Mouse (Mus musculus): ENCODE measurements at regions not wholly inside any gene's neighbourhood (a gene's known extent, or its start where the extent isn't known, plus 50 kb on each side); places are given as distances from the start of the nearest gene placed in this dataset.

DNA sequence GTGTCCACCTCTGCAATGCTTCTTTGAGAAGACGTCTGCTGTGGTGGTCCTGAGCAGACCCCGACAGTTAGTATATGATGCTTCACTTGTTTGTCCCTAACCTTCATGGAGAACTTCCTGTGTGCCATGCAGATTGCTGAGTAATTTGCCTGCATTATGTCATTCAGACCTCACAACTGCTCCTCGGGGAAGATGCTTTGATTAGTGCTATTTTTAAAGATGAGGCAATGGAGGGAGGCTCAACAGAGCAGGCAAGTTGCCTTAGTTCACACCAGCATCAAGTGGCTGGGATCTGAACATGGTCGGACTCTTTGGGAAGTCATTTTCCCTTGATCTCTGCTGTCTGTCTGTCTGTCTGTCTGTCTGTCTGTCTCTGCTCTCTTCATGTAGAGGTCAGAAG, 95.5 kb upstream of the Lrig1 start:
- no peaks in the 10 kb centered on the region for H3K27me3 ChIP-seq (ENCODE audit: control insufficient read depth, insufficient read depth, insufficient read length)
- no peaks in the 10 kb centered on the region for H3K36me3 ChIP-seq (ENCODE audit: control insufficient read depth, insufficient read depth)
- H3K79me3 ChIP-seq (ENCODE audit: low read depth): no peaks in the 10 kb centered on the region
- TF ChIP-seq FOSL1 (IDR thresholded peaks at IDR 0.05; ENCODE audit: insufficient read depth, low read length, poor library complexity, severe bottlenecking) (no peak), CTCF (IDR thresholded peaks at IDR 0.05; ENCODE audit: control insufficient read depth, insufficient read depth, insufficient read length) (no peak), USF1 (IDR thresholded peaks at IDR 0.05; ENCODE audit: low read depth) (no peak), MAX (IDR thresholded peaks at IDR 0.05) (no peak), MYOG (IDR thresholded peaks at IDR 0.05; ENCODE audit: control insufficient read depth, extremely low read depth, insufficient read length) (no peak), CEBPB (IDR thresholded peaks at IDR 0.05; ENCODE audit: low read depth) (no peak), MYOD1 (IDR thresholded peaks at IDR 0.05; ENCODE audit: control insufficient read depth, insufficient read length, low read depth) (no peak)
- H3K4me3 ChIP-seq (ENCODE audit: insufficient read depth, poor library complexity, severe bottlenecking): no peak overlapping the region
- no peak overlapping the region for H3ac ChIP-seq (ENCODE audit: control insufficient read depth, insufficient read length, low read depth)
- no peaks in the 10 kb centered on the region for H3K79me2 ChIP-seq (ENCODE audit: control insufficient read depth, insufficient read depth)

DNA sequence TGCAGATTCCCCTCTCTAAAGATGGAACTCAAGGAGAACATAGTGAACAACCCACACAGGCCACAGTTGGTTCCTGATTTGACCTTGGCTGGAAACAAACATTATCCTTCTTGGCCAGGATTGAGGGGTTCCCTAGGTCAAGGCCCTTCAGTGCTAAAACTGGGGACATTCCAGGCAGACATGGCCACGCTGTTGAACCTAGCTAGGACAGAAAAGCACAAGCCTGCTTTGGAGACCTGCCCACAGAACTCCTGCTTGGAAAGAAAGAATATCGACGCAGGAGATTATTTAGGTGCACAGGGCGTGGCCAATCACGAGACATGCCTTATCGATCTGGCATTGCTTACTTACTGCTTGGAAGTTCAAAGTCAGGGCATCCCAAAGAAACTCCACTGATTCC, 93.6 kb upstream of the Lrig1 start:
- Histone ChIP-seq H3ac (ENCODE audit: control insufficient read depth, insufficient read length, low read depth) (no peak overlapping the region), H3K79me2 (ENCODE audit: control insufficient read depth, insufficient read depth) (no peaks in the 10 kb centered on the region), H3K79me3 (ENCODE audit: low read depth) (no peaks in the 10 kb centered on the region), H3K36me3 (ENCODE audit: control insufficient read depth, insufficient read depth) (no peaks in the 10 kb centered on the region), H3K4me3 (ENCODE audit: insufficient read depth, poor library complexity, severe bottlenecking) (no peak overlapping the region), H3K27me3 (ENCODE audit: control insufficient read depth, insufficient read depth, insufficient read length) (no peaks in the 10 kb centered on the region)
- TF ChIP-seq MYOD1 (IDR thresholded peaks at IDR 0.05; ENCODE audit: control insufficient read depth, insufficient read length, low read depth) (no peak), CEBPB (IDR thresholded peaks at IDR 0.05; ENCODE audit: low read depth) (no peak)

DNA sequence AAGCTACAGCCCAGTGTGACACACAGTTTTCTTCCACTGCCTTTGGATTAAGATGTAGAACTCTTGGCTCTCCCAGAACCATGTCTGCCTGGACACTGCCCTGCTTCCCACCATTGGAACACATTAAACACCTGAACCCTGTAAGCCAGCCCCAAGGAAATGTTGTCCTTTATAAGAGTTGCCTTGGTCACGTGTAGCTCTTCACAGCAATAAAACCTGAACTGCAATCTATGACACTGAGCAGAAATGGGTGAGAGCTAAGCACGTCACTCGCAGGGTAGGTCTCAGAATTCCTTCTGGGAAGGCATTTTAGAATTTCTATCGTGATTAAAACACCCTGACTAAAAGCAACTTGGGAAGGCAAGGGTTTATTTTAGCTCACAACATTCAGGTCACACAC, 92.4 kb upstream of the Lrig1 start:
- TF ChIP-seq CTCF (IDR thresholded peaks at IDR 0.05; ENCODE audit: control insufficient read depth, insufficient read depth, insufficient read length) (no peak), CEBPB (IDR thresholded peaks at IDR 0.05; ENCODE audit: low read depth) (no peak), USF1 (IDR thresholded peaks at IDR 0.05; ENCODE audit: low read depth) (no peak), MYOD1 (IDR thresholded peaks at IDR 0.05; ENCODE audit: control insufficient read depth, insufficient read length, low read depth) (no peak), MYOG (IDR thresholded peaks at IDR 0.05; ENCODE audit: control insufficient read depth, extremely low read depth, insufficient read length) (no peak), FOSL1 (IDR thresholded peaks at IDR 0.05; ENCODE audit: insufficient read depth, low read length, poor library complexity, severe bottlenecking) (no peak), MAX (IDR thresholded peaks at IDR 0.05) (no peak)
- no peak overlapping the region for H3ac ChIP-seq (ENCODE audit: control insufficient read depth, insufficient read length, low read depth)
- no peaks in the 10 kb centered on the region for H3K79me2 ChIP-seq (ENCODE audit: control insufficient read depth, insufficient read depth)
- H3K36me3 ChIP-seq (ENCODE audit: control insufficient read depth, insufficient read depth): no peaks in the 10 kb centered on the region
- H3K27me3 ChIP-seq (ENCODE audit: control insufficient read depth, insufficient read depth, insufficient read length): no peaks in the 10 kb centered on the region
- H3K79me3 ChIP-seq (ENCODE audit: low read depth): no peaks in the 10 kb centered on the region
- no peak overlapping the region for H3K4me3 ChIP-seq (ENCODE audit: insufficient read depth, poor library complexity, severe bottlenecking)

DNA sequence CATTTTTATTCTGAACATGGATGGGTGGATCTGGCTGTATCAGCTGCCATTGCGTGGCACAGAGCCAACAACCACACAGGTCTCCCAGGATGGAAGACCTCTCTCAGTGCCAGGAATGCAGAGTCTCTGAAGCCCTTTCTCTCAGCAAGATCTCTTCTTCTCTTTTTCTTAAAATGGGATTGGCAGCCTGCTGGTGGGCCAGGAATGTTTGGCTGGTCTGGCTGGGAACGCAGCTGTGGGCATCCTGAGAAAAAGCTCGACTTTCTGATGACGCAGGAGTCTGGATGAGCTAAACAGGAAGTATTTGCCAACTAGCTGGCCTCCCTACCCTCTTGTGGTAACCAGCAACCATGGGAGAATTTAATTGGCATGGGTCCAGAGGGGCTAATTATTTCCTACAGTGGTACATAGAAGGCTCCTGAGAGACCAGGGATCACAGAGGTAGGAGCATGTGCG, 89.4 kb upstream of the Lrig1 start:
- TF ChIP-seq MYOD1 (IDR thresholded peaks at IDR 0.05; ENCODE audit: control insufficient read depth, insufficient read length, low read depth): no peak
- TF ChIP-seq FOSL1 (IDR thresholded peaks at IDR 0.05; ENCODE audit: insufficient read depth, low read length, poor library complexity, severe bottlenecking): no peak
- no peak for TF ChIP-seq MAX (IDR thresholded peaks at IDR 0.05)
- no peak for TF ChIP-seq USF1 (IDR thresholded peaks at IDR 0.05; ENCODE audit: low read depth)
- no peak for TF ChIP-seq CEBPB (IDR thresholded peaks at IDR 0.05; ENCODE audit: low read depth)
- TF ChIP-seq CTCF (IDR thresholded peaks at IDR 0.05; ENCODE audit: control insufficient read depth, insufficient read depth, insufficient read length): no peak
- no peaks in the 10 kb centered on the region for H3K79me3 ChIP-seq (ENCODE audit: low read depth)

DNA sequence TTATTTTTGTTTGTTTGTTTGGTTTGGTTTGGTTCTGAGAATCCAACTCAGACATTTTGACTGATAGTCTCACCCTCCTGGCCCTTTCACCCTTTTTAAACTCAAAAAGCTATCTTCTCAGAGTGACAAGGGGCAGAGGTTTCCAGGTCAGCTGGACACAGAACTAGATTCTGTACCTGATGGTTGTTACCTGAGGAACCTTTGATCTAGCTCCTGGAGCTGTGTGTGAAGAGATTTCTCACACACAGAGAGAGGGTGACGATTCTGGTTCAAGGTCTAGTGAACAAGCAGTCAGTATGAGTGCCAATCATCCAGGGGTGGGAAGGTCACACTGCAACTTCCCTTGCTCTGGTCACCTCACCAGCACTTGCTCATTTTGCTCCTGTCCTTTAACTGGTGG, 83.5 kb upstream of the Lrig1 start:
- Histone ChIP-seq H3K79me2 (ENCODE audit: control insufficient read depth, insufficient read depth) (no peaks in the 10 kb centered on the region), H3ac (ENCODE audit: control insufficient read depth, insufficient read length, low read depth) (no peak overlapping the region), H3K79me3 (ENCODE audit: low read depth) (no peaks in the 10 kb centered on the region), H3K27me3 (ENCODE audit: control insufficient read depth, insufficient read depth, insufficient read length) (peaks cover 7% of the 10 kb centered on the region), H3K36me3 (ENCODE audit: control insufficient read depth, insufficient read depth) (no peaks in the 10 kb centered on the region), H3K4me3 (ENCODE audit: insufficient read depth, poor library complexity, severe bottlenecking) (no peak overlapping the region)
- no peak for TF ChIP-seq USF1 (IDR thresholded peaks at IDR 0.05; ENCODE audit: low read depth)
- TF ChIP-seq MAX (IDR thresholded peaks at IDR 0.05): no peak
- TF ChIP-seq CTCF (IDR thresholded peaks at IDR 0.05; ENCODE audit: control insufficient read depth, insufficient read depth, insufficient read length): no peak
- no peak for TF ChIP-seq MYOD1 (IDR thresholded peaks at IDR 0.05; ENCODE audit: control insufficient read depth, insufficient read length, low read depth)
- no peak for TF ChIP-seq MYOG (IDR thresholded peaks at IDR 0.05; ENCODE audit: control insufficient read depth, extremely low read depth, insufficient read length)

More for the DNA sequence above, 89.4 kb upstream of the Lrig1 start:
- Histone ChIP-seq H3K4me3 (ENCODE audit: insufficient read depth, poor library complexity, severe bottlenecking) (no peak overlapping the region), H3ac (ENCODE audit: control insufficient read depth, insufficient read length, low read depth) (no peak overlapping the region), H3K36me3 (ENCODE audit: control insufficient read depth, insufficient read depth) (no peaks in the 10 kb centered on the region), H3K27me3 (ENCODE audit: control insufficient read depth, insufficient read depth, insufficient read length) (peaks cover 4% of the 10 kb centered on the region), H3K79me2 (ENCODE audit: control insufficient read depth, insufficient read depth) (no peaks in the 10 kb centered on the region)

DNA sequence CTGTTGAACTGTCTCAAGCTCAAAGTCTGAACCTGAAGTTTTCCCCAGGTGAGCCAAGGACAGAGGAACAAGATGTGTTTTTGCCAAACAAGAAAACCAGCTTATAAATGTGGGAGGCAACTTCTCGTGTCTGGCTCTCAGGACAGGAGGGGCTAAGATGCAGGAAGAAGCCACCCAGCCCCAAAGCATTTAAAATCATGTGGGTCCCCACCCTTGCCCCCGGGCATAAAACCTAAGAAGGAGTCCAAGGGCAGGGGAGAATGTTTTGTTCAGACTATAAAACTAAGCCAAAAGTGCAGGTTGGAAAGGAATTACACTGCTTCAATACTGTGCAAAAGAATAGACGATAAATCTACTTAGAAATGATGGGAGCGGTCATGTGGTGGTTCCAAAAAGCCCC, 80.7 kb upstream of the Lrig1 start:
- TF ChIP-seq MYOD1 (IDR thresholded peaks at IDR 0.05; ENCODE audit: control insufficient read depth, insufficient read length, low read depth): no peak
- TF ChIP-seq MYOG (IDR thresholded peaks at IDR 0.05; ENCODE audit: control insufficient read depth, extremely low read depth, insufficient read length): no peak
- TF ChIP-seq CEBPB (IDR thresholded peaks at IDR 0.05; ENCODE audit: low read depth): no peak
- no peak for TF ChIP-seq USF1 (IDR thresholded peaks at IDR 0.05; ENCODE audit: low read depth)
- no peak for TF ChIP-seq FOSL1 (IDR thresholded peaks at IDR 0.05; ENCODE audit: insufficient read depth, low read length, poor library complexity, severe bottlenecking)
- TF ChIP-seq MAX (IDR thresholded peaks at IDR 0.05): no peak
- no peak for TF ChIP-seq CTCF (IDR thresholded peaks at IDR 0.05; ENCODE audit: control insufficient read depth, insufficient read depth, insufficient read length)
- Histone ChIP-seq H3K79me3 (ENCODE audit: low read depth) (no peaks in the 10 kb centered on the region), H3K36me3 (ENCODE audit: control insufficient read depth, insufficient read depth) (no peaks in the 10 kb centered on the region), H3K27me3 (ENCODE audit: control insufficient read depth, insufficient read depth, insufficient read length) (peaks cover 7% of the 10 kb centered on the region), H3K79me2 (ENCODE audit: control insufficient read depth, insufficient read depth) (no peaks in the 10 kb centered on the region), H3K4me3 (ENCODE audit: insufficient read depth, poor library complexity, severe bottlenecking) (no peak overlapping the region), H3ac (ENCODE audit: control insufficient read depth, insufficient read length, low read depth) (no peak overlapping the region)
